In genomic region chr9:122349286-122349685, GRCm38 (mm10) we compare ENCODE assay signal across 20 mouse cellular contexts. TPM values are rescaled to one million over a fixed set of nuclear protein-coding genes. Genes with fewer than 3 reads are reported as not detected.
DNase-seq lines count a peak whose midpoint lies in the region; ATAC-seq and TF ChIP-seq lines count a peak whose summit lies in the region.
"Had no signal": no experiment of that assay in that cellular context is flagged by ENCODE, and none has a peak within 500 bp of the region (broad histone marks: within the 10 kb centered on the region; RNA-seq: fewer than 3 reads in every experiment).

No protein-coding gene starts in this region.

- H3K9me3 ChIP-seq in lung, postnatal 0 days (ENCODE audit: low read length): no peaks in the 10 kb centered on the region
- no peaks in the 10 kb centered on the region for H3K9me3 ChIP-seq in liver, postnatal 0 days (ENCODE audit: low read length)
- H3K9me3 ChIP-seq: midbrain, embryonic 10.5 days had no signal

- no peaks in the 10 kb centered on the region for H3K36me3 ChIP-seq in lung, postnatal 0 days (ENCODE audit: insufficient read depth, low read length)
- no peaks in the 10 kb centered on the region for H3K36me3 ChIP-seq in liver, postnatal 0 days (replicated peaks; ENCODE audit: insufficient read depth, low read length)
- H3K36me3 ChIP-seq: midbrain, embryonic 10.5 days had no signal

- ATAC-seq in lung, postnatal 0 days: no peak
- peak; percentile 74 for ATAC-seq in granulocyte monocyte progenitor cell, adult 5-6 weeks (replicated peaks; ENCODE audit: poor library complexity, severe bottlenecking)
- ATAC-seq in liver, postnatal 0 days: no peak
- no peak for ATAC-seq in erythroid progenitor cell, adult 5-6 weeks (replicated peaks; ENCODE audit: low FRiP score, poor library complexity, severe bottlenecking)
- ATAC-seq: forebrain, postnatal 0 days; Patski had no signal

- TF ChIP-seq CTCF in lung, postnatal 0 days (IDR thresholded peaks at IDR 0.05): no peak
- TF ChIP-seq CTCF in lung, adult 2 months (IDR thresholded peaks at IDR 0.05; ENCODE audit: insufficient read depth, low read length): no peak
- no peak for TF ChIP-seq CTCF in liver, postnatal 0 days (IDR thresholded peaks at IDR 0.05; ENCODE audit: low read depth)

- TF ChIP-seq EP300 in lung, postnatal 0 days (IDR thresholded peaks at IDR 0.05): no peak
- TF ChIP-seq EP300 in liver, postnatal 0 days (IDR thresholded peaks at IDR 0.05; ENCODE audit: low read depth): no peak

- DNase-seq in lung, postnatal 0 days (ENCODE audit: low spot score): peak; percentile 33
- no peak for DNase-seq in lung, adult 2 months
- no peak for DNase-seq in liver, postnatal 0 days
- DNase-seq in spleen, postnatal 36 days (ENCODE audit: low spot score in 2 of 2): no peak
- no peak for DNase-seq in kidney, postnatal 25 days
- DNase-seq: adrenal gland, adult 8-10 months; cerebellum, postnatal 10 days; embryo, embryonic 11 days; forebrain, postnatal 0 days; gastrocnemius, adult 2 months; kidney, adult 2 months; kidney, postnatal 10 days; left cerebral cortex, postnatal 4 days; thymus, adult 18-20 months; thymus, postnatal 4 days had no signal

- TF ChIP-seq POLR2A in lung, adult 2 months (IDR thresholded peaks at IDR 0.05; ENCODE audit: borderline replicate concordance, extremely low read depth, low read depth, low read length): no peak

- no peak overlapping the region for H3K4me3 ChIP-seq in lung, postnatal 0 days (ENCODE audit: low read depth, low read length)
- no peak overlapping the region for H3K4me3 ChIP-seq in lung, adult 2 months (replicated peaks; ENCODE audit: extremely low read depth, low read depth, low read length)
- H3K4me3 ChIP-seq in liver, postnatal 0 days (ENCODE audit: low read depth, low read length): no peak overlapping the region
- H3K4me3 ChIP-seq: gastrocnemius, adult 2 months; layer of hippocampus, adult 2 months; midbrain, embryonic 10.5 days had no signal

- H3K4me2 ChIP-seq in lung, postnatal 0 days (replicated peaks; ENCODE audit: low read depth, low read length): no peak overlapping the region
- H3K4me2 ChIP-seq in liver, postnatal 0 days (ENCODE audit: low read depth, low read length): 0 out of 2 replicates have a peak overlapping the region, but pooled peaks have one; percentile 2

- no peaks in the 10 kb centered on the region; the same call in 1 of the 2 replicates for H3K4me1 ChIP-seq in lung, postnatal 0 days (ENCODE audit: insufficient read depth, low read depth, low read length)
- peaks cover 11% of the 10 kb centered on the region for H3K4me1 ChIP-seq in lung, adult 2 months (ENCODE audit: control insufficient read depth, insufficient read depth, low read length)
- peaks cover 52% of the 10 kb centered on the region for H3K4me1 ChIP-seq in liver, postnatal 0 days (ENCODE audit: insufficient read depth)

- WGBS in lung, postnatal 0 days: 84% methylated on average over 4 of the region's 4 CpGs
- 81% methylated on average over 4 of the region's 4 CpGs for WGBS in lung, adult 2 months
- WGBS in liver, postnatal 0 days (ENCODE audit: insufficient replicate concordance): 39% methylated on average over 4 of the region's 4 CpGs

- H3K27ac ChIP-seq in lung, postnatal 0 days (ENCODE audit: low read length): no peak overlapping the region
- H3K27ac ChIP-seq in liver, postnatal 0 days (ENCODE audit: low read depth): peak overlapping the region; percentile 72; the same call in 1 of the 2 replicates
- H3K27ac ChIP-seq: gastrocnemius, adult 2 months; layer of hippocampus, adult 2 months; midbrain, embryonic 10.5 days had no signal

- no peak overlapping the region for H3K9ac ChIP-seq in lung, postnatal 0 days (replicated peaks; ENCODE audit: low read depth)
- no peak overlapping the region for H3K9ac ChIP-seq in liver, postnatal 0 days (replicated peaks)
- H3K9ac ChIP-seq: forebrain, postnatal 0 days had no signal

- no peaks in the 10 kb centered on the region for H3K27me3 ChIP-seq in lung, postnatal 0 days (replicated peaks; ENCODE audit: insufficient read depth, low read length)
- H3K27me3 ChIP-seq in liver, postnatal 0 days (ENCODE audit: insufficient read depth, low read length): no peaks in the 10 kb centered on the region
- H3K27me3 ChIP-seq: Patski had no signal

RNA-seq across cellular contexts. Expression of gene Abhd5, which starts 2.1 kb away (rescaled TPM):
- 56.9 and 57.5 TPM in 2 replicates for polyA plus RNA-seq in lung, postnatal 0 days (2015; fragmentation: Nextera tagmentation; extraction: Ambion mirVana)
- polyA plus RNA-seq in lung, adult 2 months (2012; rRNA removed): 26.2 and 41.4 TPM in 2 replicates
- total RNA-seq in granulocyte monocyte progenitor cell, adult 5-6 weeks (2014; fragmentation: Nextera tagmentation): 37.3 and 42.0 TPM in 2 replicates
- total RNA-seq in granulocyte monocyte progenitor cell, adult 5-6 weeks (2017): 38.3 and 43.1 TPM in 2 replicates
- polyA plus RNA-seq in liver, postnatal 0 days (2015; fragmentation: Nextera tagmentation; extraction: Ambion mirVana): 22.3 and 25.4 TPM in 2 replicates
- total RNA-seq in erythroid progenitor cell, adult 5-6 weeks (2015; ENCODE audit: low replicate concordance): 49.9 and 50.5 TPM in 2 replicates
- 48.6 and 49.9 TPM in 2 replicates for total RNA-seq in erythroid progenitor cell, adult 5-6 weeks (2017; ENCODE audit: low replicate concordance)

RNA-seq across cellular contexts. Expression of gene Ano10, which starts 55.1 kb away (rescaled TPM):
- 37.4 and 41.6 TPM in 2 replicates for polyA plus RNA-seq in lung, postnatal 0 days (2015; fragmentation: Nextera tagmentation; extraction: Ambion mirVana)
- polyA plus RNA-seq in lung, adult 2 months (2012; rRNA removed): 48.7 and 50.6 TPM in 2 replicates
- 11.1 and 19.4 TPM in 2 replicates for total RNA-seq in granulocyte monocyte progenitor cell, adult 5-6 weeks (2014; fragmentation: Nextera tagmentation)
- total RNA-seq in granulocyte monocyte progenitor cell, adult 5-6 weeks (2017): 12.9 and 16.2 TPM in 2 replicates
- polyA plus RNA-seq in liver, postnatal 0 days (2015; fragmentation: Nextera tagmentation; extraction: Ambion mirVana): 13.7 and 14.2 TPM in 2 replicates
- total RNA-seq in erythroid progenitor cell, adult 5-6 weeks (2015; ENCODE audit: low replicate concordance): 7.9 and 28.1 TPM in 2 replicates
- 3.1 and 5.1 TPM in 2 replicates for total RNA-seq in erythroid progenitor cell, adult 5-6 weeks (2017; ENCODE audit: low replicate concordance)
